Mouse (Mus musculus) stomach, embryonic 14.5 days (tissue): ENCODE results near the gene 2010111I01Rik. TPM values are rescaled to one million over a fixed set of nuclear protein-coding genes. Genes with fewer than 3 reads are reported as not detected.

Source experiments
- ATAC-seq: fragments of 200-750 bp; cut with Nextera tagmentation; 2 replicates; pipeline ENCODE4 v1.8.0; 2017; ENCODE audit warnings: low read depth, moderate TSS enrichment; ENCODE audit not compliant: insufficient number of reproducible peaks, insufficient read depth, low FRiP score
- H3K27ac ChIP-seq: fragments of 300-500 bp; sonication (generic); 2 replicates; pipeline ENCODE4 v1.5.1; 2014; ENCODE audit warnings: mild to moderate bottlenecking, low read length, moderate library complexity, mixed read lengths
- H3K27me3 ChIP-seq: fragments of 300-500 bp; sonication (generic); 2 replicates; pipeline ENCODE4 v1.6.1; 2014; ENCODE audit warnings: low read length, control low read depth, mixed read lengths; ENCODE audit not compliant: control insufficient read depth, insufficient read depth
- H3K36me3 ChIP-seq: fragments of 300-500 bp; sonication (generic); 2 replicates; pipeline ENCODE4 v1.6.1; 2014; ENCODE audit warnings: mild to moderate bottlenecking, control low read depth, low read length, moderate library complexity, mixed read lengths; ENCODE audit not compliant: control insufficient read depth, insufficient read depth
- H3K4me1 ChIP-seq: fragments of 300-500 bp; sonication (generic); 2 replicates; pipeline ENCODE4 v1.6.1; 2014; ENCODE audit warnings: low read length, control low read depth, mixed read lengths; ENCODE audit not compliant: control insufficient read depth, insufficient read depth
- H3K4me2 ChIP-seq: fragments of 300-500 bp; sonication (generic); replicated peaks from 2 replicates; pipeline ENCODE4 v1.6.1; 2014; ENCODE audit warnings: low read depth, low read length, control low read depth
- H3K4me3 ChIP-seq: fragments of 300-500 bp; sonication (generic); 2 replicates; pipeline ENCODE4 v1.5.1; 2014; ENCODE audit warnings: low read depth, low read length, control low read depth
- H3K9ac ChIP-seq: fragments of 300-500 bp; sonication (generic); replicated peaks from 2 replicates; pipeline ENCODE4 v1.6.1; 2014; ENCODE audit warnings: low read depth, mild to moderate bottlenecking, control low read depth, low read length, moderate library complexity, mixed read lengths
- H3K9me3 ChIP-seq: fragments of 300-500 bp; sonication (generic); 2 replicates; pipeline ENCODE4 v1.6.1; 2016; ENCODE audit warnings: low read depth, low read length, control low read depth; ENCODE audit not compliant: control insufficient read depth
- WGBS: fragments of 180-500 bp; shearing (Covaris S2); extraction: QIAGEN DNeasy Blood & Tissue Kit; methylation state at CpG from one replicate; pipeline ENCODE4 v1.1.7; 2014; 5-methylcytosine and 5-hydroxymethylcytosine counted together
- polyA plus RNA-seq: library from polyadenylated mRNA; unstranded; fragments of >200 nt; fragmentation: Nextera tagmentation; extraction: Ambion mirVana; gene quantifications from 2 replicates; pipeline ENCODE4 v1.2.1, GENCODE M21; 2014

2010111I01Rik gene
- polyA plus RNA-seq, 1 experiment from 2014 or later = 140 TPM

- H3K27ac ChIP-seq = 0 out of 2 replicates have a peak overlapping the region, but pooled peaks have one; percentile 67
These were observed 128.9 kb downstream of the 2010111I01Rik start for GRCm38 (mm10) chr13:63093636-63094035.

GRCm38 (mm10) chr13:63094317-63095131 is 129.8 kb downstream of the 2010111I01Rik start:
- H3K27me3 ChIP-seq = no peaks in the 10 kb centered on the region
- no peak overlapping the region for H3K9ac ChIP-seq
- H3K9me3 ChIP-seq = no peaks in the 10 kb centered on the region
- H3K4me1 ChIP-seq = peaks cover 29% of the 10 kb centered on the region
- peak overlapping the region; percentile 67 for H3K27ac ChIP-seq
- H3K4me3 ChIP-seq = no peak overlapping the region
- 23% methylated on average over 8 of the region's 8 CpGs for WGBS
- no peak overlapping the region for H3K4me2 ChIP-seq
- no peaks in the 10 kb centered on the region for H3K36me3 ChIP-seq
- no peak for ATAC-seq

More at GRCm38 (mm10) chr13:63093636-63094035, 128.9 kb downstream of the 2010111I01Rik start:
- Histone ChIP-seq H3K9me3 (no peaks in the 10 kb centered on the region), H3K4me1 (peaks cover 32% of the 10 kb centered on the region), H3K4me2 (no peak overlapping the region), H3K27me3 (no peaks in the 10 kb centered on the region), H3K36me3 (no peaks in the 10 kb centered on the region), H3K4me3 (no peak overlapping the region), H3K9ac (no peak overlapping the region)
- 75% methylated on average over 6 of the region's 6 CpGs for WGBS
- ATAC-seq = no peak

- WGBS = 31% methylated on average over 3 of the region's 3 CpGs
- H3K4me1 ChIP-seq = peaks cover 17% of the 10 kb centered on the region
- peak; percentile 71; the same call in 1 of the 2 replicates for ATAC-seq
- H3K4me2 ChIP-seq = no peak overlapping the region
- H3K27me3 ChIP-seq = no peaks in the 10 kb centered on the region
- H3K27ac ChIP-seq = peak overlapping the region; percentile 78
- no peak overlapping the region for H3K9ac ChIP-seq
- H3K4me3 ChIP-seq = no peak overlapping the region
- no peaks in the 10 kb centered on the region for H3K36me3 ChIP-seq
- H3K9me3 ChIP-seq = no peaks in the 10 kb centered on the region
These were observed 132.1 kb downstream of the 2010111I01Rik start for GRCm38 (mm10) chr13:63096764-63097163.

GRCm38 (mm10) chr13:63097440-63097930 is 132.8 kb downstream of the 2010111I01Rik start:
- no peak for ATAC-seq
- Histone ChIP-seq H3K4me1 (peaks cover 17% of the 10 kb centered on the region), H3K9me3 (no peaks in the 10 kb centered on the region), H3K4me3 (no peak overlapping the region), H3K9ac (no peak overlapping the region), H3K36me3 (no peaks in the 10 kb centered on the region), H3K27me3 (no peaks in the 10 kb centered on the region), H3K27ac (peak overlapping the region; percentile 78), H3K4me2 (no peak overlapping the region)
- WGBS = 85% methylated on average over 8 of the region's 8 CpGs

- Histone ChIP-seq H3K36me3 (no peaks in the 10 kb centered on the region), H3K9me3 (no peaks in the 10 kb centered on the region), H3K4me3 (no peak overlapping the region), H3K27ac (no peak overlapping the region), H3K27me3 (no peaks in the 10 kb centered on the region), H3K9ac (no peak overlapping the region), H3K4me1 (peaks cover 15% of the 10 kb centered on the region), H3K4me2 (no peak overlapping the region)
- WGBS = 55% methylated on average over 12 of the region's 12 CpGs
- no peak for ATAC-seq
These were observed 137.1 kb downstream of the 2010111I01Rik start for GRCm38 (mm10) chr13:63101761-63102160.

GRCm38 (mm10) chr13:63102848-63103585 is 138.3 kb downstream of the 2010111I01Rik start:
- no peak for ATAC-seq

GRCm38 (mm10) chr13:63106574-63106973 is 141.9 kb downstream of the 2010111I01Rik start:
- no peak for ATAC-seq
- H3K27ac ChIP-seq = no peak overlapping the region
- H3K4me3 ChIP-seq = no peak overlapping the region
- H3K4me2 ChIP-seq = no peak overlapping the region
- 61% methylated on average over 2 of the region's 2 CpGs for WGBS
- H3K9me3 ChIP-seq = no peaks in the 10 kb centered on the region
- no peaks in the 10 kb centered on the region for H3K36me3 ChIP-seq
- peaks cover 23% of the 10 kb centered on the region for H3K4me1 ChIP-seq
- no peaks in the 10 kb centered on the region for H3K27me3 ChIP-seq
- no peak overlapping the region for H3K9ac ChIP-seq

More at GRCm38 (mm10) chr13:63102848-63103585, 138.3 kb downstream of the 2010111I01Rik start:
- no peaks in the 10 kb centered on the region for H3K9me3 ChIP-seq
- H3K4me2 ChIP-seq = no peak overlapping the region
- peaks cover 13% of the 10 kb centered on the region for H3K4me1 ChIP-seq
- no peak overlapping the region for H3K27ac ChIP-seq
- H3K27me3 ChIP-seq = no peaks in the 10 kb centered on the region
- no peak overlapping the region for H3K9ac ChIP-seq
- no peaks in the 10 kb centered on the region for H3K36me3 ChIP-seq
- WGBS = 31% methylated on average over 8 of the region's 8 CpGs
- H3K4me3 ChIP-seq = no peak overlapping the region

- peaks cover 17% of the 10 kb centered on the region for H3K4me1 ChIP-seq
- H3K4me3 ChIP-seq = no peak overlapping the region
- no peaks in the 10 kb centered on the region for H3K36me3 ChIP-seq
- H3K9me3 ChIP-seq = no peaks in the 10 kb centered on the region
- no peak overlapping the region for H3K27ac ChIP-seq
- WGBS = 68% methylated on average over 2 of the region's 2 CpGs
- no peaks in the 10 kb centered on the region for H3K27me3 ChIP-seq
- ATAC-seq = no peak
- H3K4me2 ChIP-seq = no peak overlapping the region
- H3K9ac ChIP-seq = no peak overlapping the region
These were observed 143.9 kb downstream of the 2010111I01Rik start for GRCm38 (mm10) chr13:63108601-63109000.
